Mouse (Mus musculus) CD8-positive naive resting alpha-beta T cell, adult 2 months (primary cell): ENCODE measurements around the gene Syt3.

Experiments
- DNase-seq, 2 experiments: peaks; one replicate each; pipeline ENCODE4 v3.0.0; 2022; ENCODE audit warnings: low read depth in 2 of 2, low spot score in 2 of 2

Syt3 gene

GRCm38 (mm10) chr7:44383980-44384715 is at the start of gene Syt3:
Gene Syt3, plus strand, starts transcription at chr7:44384102.
- DNase-seq, result peak in 1 of 2 experiments; percentile 23

GRCm38 (mm10) chr7:44334139-44334538 is 49.8 kb upstream of the Syt3 start:
- no peak for DNase-seq

GRCm38 (mm10) chr7:44335031-44335878 is 48.6 kb upstream of the Syt3 start:
- DNase-seq, result no peak

GRCm38 (mm10) chr7:44336046-44337021 is 47.6 kb upstream of the Syt3 start:
- DNase-seq, result no peak

GRCm38 (mm10) chr7:44337121-44337849 is 46.6 kb upstream of the Syt3 start:
- no peak for DNase-seq

- DNase-seq, result no peak
Observed at GRCm38 (mm10) chr7:44340226-44340625, 43.7 kb upstream of the Syt3 start.

GRCm38 (mm10) chr7:44341119-44341518 is 42.8 kb upstream of the Syt3 start:
- DNase-seq, result no peak

GRCm38 (mm10) chr7:44341714-44342113 is 42.2 kb upstream of the Syt3 start:
- no peak for DNase-seq

- DNase-seq, result no peak
Observed at GRCm38 (mm10) chr7:44343459-44344015, 40.4 kb upstream of the Syt3 start.

GRCm38 (mm10) chr7:44344622-44345021 is 39.3 kb upstream of the Syt3 start:
- DNase-seq, result no peak

GRCm38 (mm10) chr7:44349043-44349442 is 34.9 kb upstream of the Syt3 start:
- no peak for DNase-seq

- peak; percentile 60 to 76 for DNase-seq
Observed at GRCm38 (mm10) chr7:44350957-44351711, 32.8 kb upstream of the Syt3 start.

- DNase-seq, result no peak
Observed at GRCm38 (mm10) chr7:44351881-44352749, 31.8 kb upstream of the Syt3 start.

GRCm38 (mm10) chr7:44352750-44353600 is 30.9 kb upstream of the Syt3 start:
- no peak for DNase-seq

GRCm38 (mm10) chr7:44353601-44354340 is 30.1 kb upstream of the Syt3 start:
- DNase-seq, result no peak

- DNase-seq, result no peak
Observed at GRCm38 (mm10) chr7:44355411-44355810, 28.5 kb upstream of the Syt3 start.
